Mouse (Mus musculus) cerebellum, adult 2 months (tissue): ENCODE results near the gene Gm17332. TPM values are rescaled to one million over a fixed set of nuclear protein-coding genes. Genes with fewer than 3 reads are reported as not detected.
"Not testable (repeated sequence)": the region's sequence is repeated elsewhere in the genome, so short reads cannot be mapped to it uniquely, and the experiment has no call there.

Source experiments
- DNase-seq, 2 experiments: peaks; one replicate each; pipeline ENCODE4 v3.0.0; 2021
- H3K27ac ChIP-seq: fragments of 200-500 bp; 2 replicates; pipeline ENCODE4 v1.5.1; 2012; ENCODE audit warnings: low read length, control low read depth, inconsistent platforms; ENCODE audit not compliant: insufficient read depth
- H3K27me3 ChIP-seq: fragments of 200-500 bp; 2 replicates; pipeline ENCODE4 v1.6.1; 2012; ENCODE audit warnings: inconsistent platforms, mild to moderate bottlenecking, low read length, moderate library complexity; ENCODE audit not compliant: control insufficient read depth, insufficient read depth
- H3K4me1 ChIP-seq: fragments of 200-500 bp; 2 replicates; pipeline ENCODE4 v1.6.1; 2011; ENCODE audit warnings: low read length; ENCODE audit not compliant: control insufficient read depth, insufficient read depth
- H3K4me3 ChIP-seq: fragments of 200-500 bp; replicated peaks from 2 replicates; pipeline ENCODE3; 2011; ENCODE audit warnings: mild to moderate bottlenecking, low read depth, low read length, control low read depth; ENCODE audit not compliant: insufficient read depth
- CTCF ChIP-seq: fragments of 200-500 bp; IDR thresholded peaks from 2 replicates; pipeline ENCODE4 v1.5.1; 2011; ENCODE audit warnings: low read depth, mild to moderate bottlenecking, control low read depth, low read length, moderate library complexity, borderline replicate concordance; ENCODE audit not compliant: insufficient read depth
- POLR2A ChIP-seq: fragments of 200-500 bp; IDR thresholded peaks from 2 replicates; pipeline ENCODE4 v1.6.1; 2011; ENCODE audit warnings: low read length, control low read depth, borderline replicate concordance; ENCODE audit not compliant: insufficient read depth
- WGBS: fragments of 180-500 bp; shearing (Covaris S2); methylation state at CpG from one replicate; pipeline ENCODE4 v1.1.7; 2018; 5-methylcytosine and 5-hydroxymethylcytosine counted together
- polyA plus RNA-seq: library from polyadenylated mRNA; depleted of rRNA; stranded (reverse); fragments of >200 nt; gene quantifications from 2 replicates; pipeline ENCODE4 v1.2.3, GENCODE M21; 2012; rRNA removed

The Gm17332 gene
- polyA plus RNA-seq, 1 experiment, result not detected

DNA sequence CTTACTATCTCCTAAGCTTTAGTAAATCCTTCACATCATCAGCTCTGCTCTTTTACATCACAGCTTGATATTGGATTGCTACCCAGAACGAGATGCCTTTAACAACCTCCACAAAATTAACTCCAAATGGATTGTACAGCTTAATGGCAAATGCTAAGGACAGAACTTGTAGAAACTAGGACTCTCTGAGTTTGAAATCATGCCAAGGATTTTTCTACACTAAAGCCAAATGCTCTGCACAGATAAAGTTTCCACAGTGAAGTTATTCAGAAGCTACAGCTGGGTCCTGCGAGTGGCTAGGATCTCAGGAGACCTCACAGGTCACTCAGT lies 13.5 kb downstream of the Gm17332 start:
- no peaks in the 10 kb centered on the region for H3K4me1 ChIP-seq
- TF ChIP-seq POLR2A, result no peak
- TF ChIP-seq CTCF, result no peak
- WGBS, result 11% methylated on average over 2 of the region's 2 CpGs
- peak in 1 of 2 experiments; percentile 1 for DNase-seq
- peak overlapping the region; percentile 64 for H3K4me3 ChIP-seq
- H3K27ac ChIP-seq, result no peak overlapping the region
- H3K27me3 ChIP-seq, result no peaks in the 10 kb centered on the region

DNA sequence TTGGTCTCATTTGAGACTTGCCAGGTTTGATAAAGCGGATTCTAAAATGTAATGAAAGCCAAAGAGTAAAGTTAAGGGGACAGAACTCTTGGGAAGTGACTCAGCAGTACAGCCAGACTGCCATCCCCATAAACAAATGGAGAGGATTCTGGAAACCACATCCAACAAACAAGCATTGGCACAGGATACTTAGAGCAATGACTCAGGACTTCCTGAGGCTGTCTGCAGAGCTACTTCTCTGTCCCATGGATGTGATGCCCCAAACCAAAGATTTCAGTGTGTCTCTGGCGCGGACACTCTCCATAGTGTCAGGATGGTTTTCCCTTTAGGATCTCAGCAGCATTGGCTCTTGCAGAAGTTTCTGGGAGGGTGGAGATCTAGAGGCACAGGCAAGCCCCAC lies 25.2 kb downstream of the Gm17332 start:
- WGBS, result 96% methylated on average over 3 of the region's 3 CpGs
- H3K27ac ChIP-seq, result no peak overlapping the region
- H3K27me3 ChIP-seq, result no peaks in the 10 kb centered on the region
- no peak overlapping the region for H3K4me3 ChIP-seq
- DNase-seq, result no peak
- no peaks in the 10 kb centered on the region for H3K4me1 ChIP-seq
- no peak for TF ChIP-seq CTCF
- no peak for TF ChIP-seq POLR2A

- not testable (repeated sequence) for H3K27me3 ChIP-seq, DNase-seq, H3K27ac ChIP-seq, H3K4me1 ChIP-seq, H3K4me3 ChIP-seq
- 79% methylated on average over 1 of the region's 1 CpGs for WGBS
Observed at GRCm38 (mm10) chr11:31138394-31138793, 43.9 kb downstream of the Gm17332 start.

DNA sequence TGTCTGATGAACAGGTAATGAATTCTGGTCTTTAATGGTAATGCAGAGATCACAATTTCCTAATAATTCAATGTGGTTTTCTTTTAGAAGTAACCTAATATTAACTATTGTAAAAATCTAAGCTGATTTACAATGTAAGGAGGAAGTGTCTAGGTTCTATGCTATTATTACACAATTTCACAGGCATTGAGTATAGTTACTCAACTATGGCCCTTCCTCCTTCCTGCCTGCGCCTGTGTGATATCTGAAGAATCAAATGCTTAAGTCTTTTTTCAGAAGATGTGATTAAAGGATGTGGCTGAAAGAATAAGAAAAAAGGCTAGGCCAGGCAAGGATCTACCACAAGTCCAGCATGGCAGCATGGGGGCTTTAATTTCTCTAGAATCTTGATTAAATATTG lies 47.4 kb downstream of the Gm17332 start:
- WGBS, result 93% methylated on average over 1 of the region's 1 CpGs
- not testable (repeated sequence) for H3K27ac ChIP-seq, H3K27me3 ChIP-seq, H3K4me1 ChIP-seq, H3K4me3 ChIP-seq, DNase-seq

GRCm38 (mm10) chr11:31133726-31134125 lies 48.5 kb downstream of the Gm17332 start:
- not testable (repeated sequence) for H3K4me1 ChIP-seq, H3K27ac ChIP-seq, DNase-seq, H3K27me3 ChIP-seq, H3K4me3 ChIP-seq
- whole genome bisulfite sequencing, result 58% methylated on average over 4 of the region's 4 CpGs

Other genes with a start within 250 kb of the Gm17332 start
- gene Erlec1, start 228.1 kb downstream of the Gm17332 start, polyA plus RNA-seq, result 40.1 and 40.7 TPM in 2 replicates
- gene Chac2, start 196.1 kb downstream of the Gm17332 start, polyA plus RNA-seq, result 10.9 and 11.2 TPM in 2 replicates
- gene Stc2, start 187.6 kb upstream of the Gm17332 start, polyA plus RNA-seq, result 1.1 and 1.4 TPM in 2 replicates